Mouse (Mus musculus) liver, embryonic 13.5 days (tissue): ENCODE data around the gene Ddx10. TPM values are rescaled to one million over a fixed set of nuclear protein-coding genes. Genes with fewer than 3 reads are reported as not detected.

ENCODE experiments used
- ATAC-seq: fragments of 200-750 bp; cut with Nextera tagmentation; 2 replicates; pipeline ENCODE4 v1.8.0; 2017; ENCODE audit warnings: low read depth, mild to moderate bottlenecking, moderate number of reproducible peaks, moderate library complexity
- DNase-seq: peaks from one replicate; pipeline ENCODE4 v3.0.0; 2022
- H3K27ac ChIP-seq: fragments of 300-500 bp; sonication (generic); 2 replicates; pipeline ENCODE4 v1.5.1; 2015; ENCODE audit warnings: moderate library complexity, mild to moderate bottlenecking, inconsistent platforms
- H3K27me3 ChIP-seq: fragments of 300-500 bp; sonication (generic); 2 replicates; pipeline ENCODE4 v1.6.1; 2015; ENCODE audit warnings: mild to moderate bottlenecking, inconsistent platforms
- H3K36me3 ChIP-seq: fragments of 300-500 bp; sonication (generic); 2 replicates; pipeline ENCODE4 v1.6.1; 2015; ENCODE audit warnings: mild to moderate bottlenecking, inconsistent platforms
- H3K4me1 ChIP-seq: fragments of 300-500 bp; sonication (generic); replicated peaks from 2 replicates; pipeline ENCODE4 v1.6.1; 2015; ENCODE audit warnings: inconsistent platforms
- H3K4me2 ChIP-seq: fragments of 300-500 bp; sonication (generic); 2 replicates; pipeline ENCODE4 v1.6.1; 2015; ENCODE audit warnings: inconsistent platforms, mild to moderate bottlenecking, moderate library complexity
- H3K4me3 ChIP-seq: fragments of 300-500 bp; sonication (generic); replicated peaks from 2 replicates; pipeline ENCODE4 v1.5.1; 2015; ENCODE audit warnings: mild to moderate bottlenecking, inconsistent platforms
- H3K9ac ChIP-seq: fragments of 300-500 bp; sonication (generic); 2 replicates; pipeline ENCODE4 v1.6.1; 2015; ENCODE audit warnings: mild to moderate bottlenecking, inconsistent platforms
- H3K9me3 ChIP-seq: fragments of 300-500 bp; sonication (generic); replicated peaks from 2 replicates; pipeline ENCODE4 v1.6.1; 2016; ENCODE audit warnings: inconsistent platforms
- WGBS: fragments of 180-500 bp; shearing (Covaris S2); methylation state at CpG from one replicate; pipeline ENCODE4 v1.1.7; 2015; ENCODE audit not compliant: insufficient replicate concordance; 5-methylcytosine and 5-hydroxymethylcytosine counted together
- polyA plus RNA-seq: library from polyadenylated mRNA; unstranded; fragments of >200 nt; fragmentation: Nextera tagmentation; extraction: Ambion mirVana; gene quantifications from 2 replicates; pipeline ENCODE4 v1.2.1, GENCODE M21; 2015

Ddx10 gene
- polyA plus RNA-seq, 1 experiment from 2014 or later: 18.7 TPM

DNA sequence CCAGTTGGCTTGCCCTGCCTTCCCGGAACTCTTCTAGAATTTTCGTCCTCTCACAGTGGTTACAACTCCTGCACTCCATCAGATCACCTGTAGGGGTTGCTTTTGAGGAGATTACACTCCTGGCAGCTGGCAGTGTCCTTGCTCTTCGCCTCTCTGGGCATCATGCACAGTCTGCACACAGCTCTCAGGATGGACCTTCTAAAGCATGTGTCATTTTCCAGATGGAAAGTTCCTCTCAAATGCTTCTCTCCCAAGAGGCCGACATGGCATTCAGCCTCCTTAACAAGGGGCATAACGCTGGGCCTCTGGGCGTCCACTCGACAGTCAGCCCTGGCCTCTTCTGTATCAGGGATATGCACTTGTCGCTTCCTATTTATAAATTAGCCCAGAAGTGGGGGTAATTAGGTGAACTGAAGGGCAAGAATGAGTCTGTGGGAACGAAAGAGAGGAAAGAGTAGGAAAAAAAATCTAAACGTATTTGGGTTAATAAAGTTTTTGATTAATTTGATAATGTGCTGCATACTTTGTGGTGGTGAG, 174.2 kb downstream of the Ddx10 start:
- no peak for ATAC-seq
- Histone ChIP-seq H3K27ac (no peak overlapping the region), H3K4me2 (no peak overlapping the region), H3K4me3 (no peak overlapping the region), H3K36me3 (no peaks in the 10 kb centered on the region), H3K9ac (no peak overlapping the region), H3K4me1 (no peaks in the 10 kb centered on the region), H3K9me3 (no peaks in the 10 kb centered on the region), H3K27me3 (no peaks in the 10 kb centered on the region)
- WGBS: 66% methylated on average over 10 of the region's 10 CpGs
- DNase-seq: no peak

DNA sequence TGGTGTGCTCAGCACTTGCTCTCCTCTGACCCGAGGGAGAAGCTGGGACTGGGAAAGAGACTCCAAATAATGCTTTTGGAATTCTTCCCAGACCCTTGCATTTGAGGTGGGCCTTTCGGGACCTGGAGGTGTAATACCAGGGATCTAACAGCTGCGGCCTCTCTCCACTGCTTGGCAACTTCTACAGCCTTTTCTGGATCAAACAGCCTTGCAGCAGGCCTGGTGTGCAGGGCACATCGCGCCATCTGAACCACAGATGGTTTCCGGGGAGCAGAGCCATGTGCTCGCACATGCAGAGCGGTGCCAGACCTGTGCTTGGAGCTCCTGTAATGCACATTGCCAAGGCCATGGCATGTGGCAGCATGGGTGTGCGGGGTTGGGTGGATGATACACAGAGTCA, 175.8 kb downstream of the Ddx10 start:
- no peak overlapping the region for H3K27ac ChIP-seq
- H3K4me1 ChIP-seq: no peaks in the 10 kb centered on the region
- DNase-seq: no peak
- H3K36me3 ChIP-seq: no peaks in the 10 kb centered on the region
- no peak for ATAC-seq
- no peaks in the 10 kb centered on the region for H3K9me3 ChIP-seq
- H3K4me3 ChIP-seq: no peak overlapping the region
- no peaks in the 10 kb centered on the region for H3K27me3 ChIP-seq
- WGBS: 72% methylated on average over 9 of the region's 9 CpGs
- no peak overlapping the region for H3K4me2 ChIP-seq
- H3K9ac ChIP-seq: no peak overlapping the region

DNA sequence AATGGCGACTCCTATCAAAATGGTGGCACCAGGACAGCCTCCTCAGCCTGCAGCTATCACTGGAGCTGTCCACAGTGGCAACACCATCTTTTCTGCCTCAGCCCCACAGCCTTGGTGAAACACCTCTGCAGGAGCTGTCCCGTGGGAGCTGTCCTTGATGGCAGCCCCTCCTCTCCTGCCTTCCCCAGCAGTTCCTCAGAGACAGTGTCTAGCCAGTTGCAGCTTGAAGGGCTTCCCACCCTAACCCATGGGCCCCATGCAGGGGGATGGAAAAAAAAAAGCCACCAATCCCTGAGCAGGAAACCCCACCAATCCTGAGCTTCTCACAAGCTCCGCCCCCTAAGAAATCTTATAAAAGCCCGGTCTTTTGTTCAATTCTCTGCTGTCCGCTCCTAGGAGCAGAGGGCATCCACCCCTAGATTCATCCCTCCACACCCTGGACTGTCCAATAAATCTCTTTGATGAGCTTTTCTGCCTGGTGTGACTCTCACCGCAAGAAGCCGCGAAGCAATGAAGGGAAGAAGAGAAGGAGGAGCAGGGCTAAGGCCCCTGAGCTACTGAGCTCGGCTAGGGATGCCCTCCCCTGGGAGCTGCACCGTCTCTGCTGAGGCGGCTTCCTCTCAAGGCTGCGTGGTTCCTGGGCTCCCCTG, 176.9 kb downstream of the Ddx10 start:
- ATAC-seq: no peak
- no peak overlapping the region for H3K4me2 ChIP-seq
- H3K27ac ChIP-seq: no peak overlapping the region
- no peak overlapping the region for H3K4me3 ChIP-seq
- H3K9me3 ChIP-seq: no peaks in the 10 kb centered on the region
- DNase-seq: no peak
- no peaks in the 10 kb centered on the region for H3K4me1 ChIP-seq
- H3K9ac ChIP-seq: no peak overlapping the region
- WGBS: 72% methylated on average over 12 of the region's 12 CpGs
- no peaks in the 10 kb centered on the region for H3K36me3 ChIP-seq
- no peaks in the 10 kb centered on the region for H3K27me3 ChIP-seq

DNA sequence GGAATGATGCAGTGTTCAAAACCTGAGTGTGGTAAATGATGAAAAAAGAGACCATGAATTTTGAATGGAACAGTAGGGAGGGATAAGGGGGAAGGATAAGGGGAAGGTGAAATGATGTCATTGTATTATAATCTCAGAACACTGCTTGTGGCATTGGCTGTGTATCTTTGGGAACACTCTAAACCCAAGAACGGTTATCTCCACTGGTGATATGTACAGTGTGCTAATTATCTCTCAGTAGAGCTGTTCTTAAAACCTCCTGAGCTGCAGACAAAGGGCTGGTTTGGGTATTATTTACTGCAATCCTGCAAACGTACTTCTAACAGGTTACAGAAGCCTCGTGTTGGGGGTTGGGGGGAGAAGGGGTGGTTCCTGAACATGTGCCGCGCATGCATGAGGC, 179.7 kb downstream of the Ddx10 start:
- DNase-seq (no peak), ATAC-seq (0 out of 2 replicates have a peak, but pooled peaks have one; percentile 29)
- Histone ChIP-seq H3K9me3 (no peaks in the 10 kb centered on the region), H3K27ac (no peak overlapping the region), H3K4me2 (no peak overlapping the region), H3K9ac (no peak overlapping the region), H3K27me3 (no peaks in the 10 kb centered on the region), H3K4me1 (no peaks in the 10 kb centered on the region), H3K4me3 (no peak overlapping the region), H3K36me3 (no peaks in the 10 kb centered on the region)
- 40% methylated on average over 5 of the region's 5 CpGs for WGBS

DNA sequence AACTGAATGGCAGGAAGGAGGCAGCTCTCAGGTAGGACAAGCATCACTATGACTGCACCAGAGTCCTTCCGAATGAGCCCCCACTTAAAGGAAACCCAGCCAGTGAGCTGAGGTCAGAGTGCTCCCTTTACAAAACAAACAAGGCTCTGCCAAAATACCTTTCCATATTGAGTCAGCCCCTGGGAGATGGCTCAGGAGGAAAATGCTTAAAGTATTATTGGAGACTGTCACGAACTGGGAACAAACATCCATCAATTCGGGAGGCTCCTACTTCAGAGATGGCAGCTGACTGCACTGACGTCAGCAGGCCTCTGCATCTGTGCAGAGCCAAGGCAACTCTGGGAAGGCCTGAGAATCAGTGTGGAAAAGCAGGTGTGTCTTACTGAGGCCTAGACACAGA, 181.4 kb downstream of the Ddx10 start:
- WGBS: 53% methylated on average over 4 of the region's 4 CpGs
- Histone ChIP-seq H3K27me3 (no peaks in the 10 kb centered on the region), H3K9me3 (no peaks in the 10 kb centered on the region), H3K4me3 (no peak overlapping the region), H3K4me2 (no peak overlapping the region), H3K9ac (no peak overlapping the region), H3K4me1 (no peaks in the 10 kb centered on the region), H3K27ac (no peak overlapping the region), H3K36me3 (no peaks in the 10 kb centered on the region)
- ATAC-seq (no peak), DNase-seq (no peak)

DNA sequence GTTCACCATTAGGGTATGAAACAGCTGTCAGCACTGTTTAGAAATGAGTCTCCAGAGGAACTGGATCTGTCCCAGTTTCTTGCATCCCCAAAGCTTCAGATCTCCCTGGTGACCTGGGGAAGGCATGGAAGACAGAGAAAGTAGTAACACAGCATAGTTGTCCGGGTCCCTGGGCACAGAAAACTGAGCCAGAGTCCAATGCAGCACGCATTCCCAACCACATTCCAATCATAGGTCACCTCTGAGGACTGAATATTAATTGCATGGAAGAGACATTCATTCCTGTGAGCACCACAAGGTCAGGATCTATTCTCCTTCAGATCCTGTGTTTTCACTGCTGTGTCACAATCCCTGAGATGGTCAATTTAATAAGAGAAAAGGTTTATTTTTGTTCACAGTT, 182.8 kb downstream of the Ddx10 start:
- Histone ChIP-seq H3K4me2 (no peak overlapping the region), H3K4me3 (no peak overlapping the region), H3K27ac (no peak overlapping the region), H3K9me3 (no peaks in the 10 kb centered on the region), H3K27me3 (no peaks in the 10 kb centered on the region), H3K36me3 (no peaks in the 10 kb centered on the region), H3K4me1 (no peaks in the 10 kb centered on the region), H3K9ac (no peak overlapping the region)
- ATAC-seq (no peak), DNase-seq (no peak)
- WGBS: 45% methylated on average over 2 of the region's 2 CpGs

DNA sequence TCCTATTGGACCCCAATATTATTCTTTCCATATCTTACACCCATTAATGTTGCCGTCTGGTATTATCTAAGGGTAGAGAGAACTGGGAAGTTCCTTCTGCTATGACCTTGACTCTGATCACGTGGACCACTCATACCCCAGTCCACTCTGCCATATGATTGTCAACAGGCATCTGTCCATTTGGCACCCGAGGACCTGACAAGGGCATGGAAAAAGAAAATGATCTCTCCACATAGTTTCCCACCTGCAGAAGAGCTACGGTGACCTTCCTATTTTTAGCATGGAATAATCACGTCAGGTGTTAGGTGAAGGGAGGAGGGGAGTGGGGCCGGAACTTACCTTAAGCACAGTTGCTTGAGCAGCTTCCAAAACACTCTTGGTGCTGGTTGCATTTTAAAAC, 183.3 kb downstream of the Ddx10 start:
- ATAC-seq (no peak), DNase-seq (no peak)
- Histone ChIP-seq H3K27ac (no peak overlapping the region), H3K36me3 (no peaks in the 10 kb centered on the region), H3K4me2 (no peak overlapping the region), H3K9me3 (no peaks in the 10 kb centered on the region), H3K4me3 (no peak overlapping the region), H3K9ac (no peak overlapping the region), H3K4me1 (no peaks in the 10 kb centered on the region), H3K27me3 (no peaks in the 10 kb centered on the region)
- 61% methylated on average over 6 of the region's 6 CpGs for WGBS

DNA sequence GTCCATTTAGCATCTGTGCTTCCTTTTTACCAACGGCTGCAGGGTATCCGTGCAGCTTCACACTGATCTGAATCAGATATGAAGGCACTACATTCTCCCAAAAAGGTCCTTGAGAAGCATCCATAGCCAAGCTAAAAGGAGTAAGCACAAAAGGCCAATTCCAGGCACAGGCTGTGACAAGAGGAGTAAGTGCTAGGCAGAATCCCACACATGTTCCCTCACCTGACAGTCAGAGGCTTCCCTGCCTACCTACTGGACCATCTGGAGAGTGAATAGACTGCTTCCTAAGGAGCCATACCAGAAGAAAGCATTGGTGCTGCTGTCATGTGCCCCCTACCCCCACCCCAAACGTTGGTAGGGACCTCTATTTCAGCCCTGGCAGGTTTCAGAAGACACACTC, 192.5 kb downstream of the Ddx10 start:
- DNase-seq (no peak), ATAC-seq (no peak)
- 51% methylated on average over 3 of the region's 3 CpGs for WGBS
- Histone ChIP-seq H3K27ac (no peak overlapping the region), H3K9ac (no peak overlapping the region), H3K9me3 (no peaks in the 10 kb centered on the region), H3K4me2 (no peak overlapping the region), H3K4me3 (no peak overlapping the region), H3K27me3 (no peaks in the 10 kb centered on the region), H3K36me3 (no peaks in the 10 kb centered on the region), H3K4me1 (no peaks in the 10 kb centered on the region)

Other genes with a start within 250 kb of the Ddx10 start
- gene Exph5, start 53.6 kb upstream of the Ddx10 start, polyA plus RNA-seq: 0.16 and 0.24 TPM in 2 replicates
- gene Kdelc2, start 136.0 kb upstream of the Ddx10 start, polyA plus RNA-seq: 5.3 and 6.6 TPM in 2 replicates
- gene 4930550C14Rik, start 154.3 kb upstream of the Ddx10 start, polyA plus RNA-seq: 0.90 and 1.2 TPM in 2 replicates